ENCODE assay signal across 9 mouse cellular contexts in genomic region chr11:3879836-3880235, GRCm38 (mm10). TPM values are rescaled to one million over a fixed set of nuclear protein-coding genes. Genes with fewer than 3 reads are reported as not detected.
DNase-seq lines count a peak whose midpoint lies in the region; ATAC-seq and TF ChIP-seq lines count a peak whose summit lies in the region.
"Had no signal": no experiment of that assay in that cellular context is flagged by ENCODE, and none has a peak within 500 bp of the region (broad histone marks: within the 10 kb centered on the region; RNA-seq: fewer than 3 reads in every experiment).

No protein-coding gene starts in this region.

- no peak overlapping the region for H3K27ac ChIP-seq in kidney, adult 2 months (ENCODE audit: insufficient read depth, low read depth, low read length)
- no peak overlapping the region for H3K27ac ChIP-seq in limb, embryonic 11.5 days (replicated peaks; ENCODE audit: low read depth, low read length)
- no peak overlapping the region for H3K27ac ChIP-seq in neural tube, embryonic 12.5 days

- TF ChIP-seq POLR2A in kidney, adult 2 months (IDR thresholded peaks at IDR 0.05; ENCODE audit: low read depth, low read length), result no peak

- no peak overlapping the region for H3K4me3 ChIP-seq in kidney, adult 2 months (ENCODE audit: insufficient read depth, low read depth, low read length)
- H3K4me3 ChIP-seq in limb, embryonic 11.5 days (ENCODE audit: low read depth, low read length), result no peak overlapping the region
- H3K4me3 ChIP-seq in neural tube, embryonic 12.5 days, result no peak overlapping the region
- H3K4me3 ChIP-seq: erythroblast, embryonic 14.5 days had no signal

- peak; percentile 80 for TF ChIP-seq CTCF in kidney, adult 2 months (conservative IDR thresholded peaks at IDR 0.05; ENCODE audit: insufficient read depth, insufficient read length, low read depth, low read length)

- no peaks in the 10 kb centered on the region for H3K36me3 ChIP-seq in kidney, adult 2 months (ENCODE audit: control insufficient read depth, insufficient read depth, low read length)
- H3K36me3 ChIP-seq in limb, embryonic 11.5 days (ENCODE audit: control insufficient read depth, insufficient read depth, low read length), result no peaks in the 10 kb centered on the region
- no peaks in the 10 kb centered on the region for H3K36me3 ChIP-seq in neural tube, embryonic 12.5 days

- no peak overlapping the region for H3K9ac ChIP-seq in limb, embryonic 11.5 days (ENCODE audit: low read length)
- H3K9ac ChIP-seq in neural tube, embryonic 12.5 days, result no peak overlapping the region

- no peak overlapping the region for H3K4me2 ChIP-seq in limb, embryonic 11.5 days (ENCODE audit: low read depth, severe bottlenecking)
- no peak overlapping the region for H3K4me2 ChIP-seq in neural tube, embryonic 12.5 days (replicated peaks)

- ATAC-seq in frontal cortex, adult (ENCODE audit: low TSS enrichment), result peak; percentile 84; the same call in 1 of the 2 replicates
- ATAC-seq in limb, embryonic 11.5 days (ENCODE audit: insufficient number of reproducible peaks, low FRiP score, low TSS enrichment, low read depth), result no peak
- 0 out of 2 replicates have a peak, but pooled peaks have one; percentile 48 for ATAC-seq in neural tube, embryonic 12.5 days (ENCODE audit: low FRiP score, low read depth)

- 41% methylated on average over 2 of the region's 2 CpGs for WGBS in kidney, adult 2 months
- 32% methylated on average over 2 of the region's 2 CpGs for WGBS in limb, embryonic 11.5 days
- 37% methylated on average over 2 of the region's 2 CpGs for WGBS in neural tube, embryonic 12.5 days

- peak; percentile 77 for DNase-seq in urinary bladder, postnatal 14 days (ENCODE audit: low spot score)
- DNase-seq in urinary bladder, postnatal 10 days (ENCODE audit: low spot score), result no peak
- DNase-seq in cerebellum, adult 11-12 months, result peak; percentile 69
- DNase-seq in kidney, adult 2 months, result peak; percentile 80
- peak; percentile 82 for DNase-seq in limb, embryonic 11.5 days (ENCODE audit: low spot score)
- DNase-seq in testis, postnatal 10 days (ENCODE audit: low spot score), result peak; percentile 82

- H3K4me1 ChIP-seq in kidney, adult 2 months (ENCODE audit: control insufficient read depth, insufficient read depth, low read length), result no peaks in the 10 kb centered on the region
- no peaks in the 10 kb centered on the region for H3K4me1 ChIP-seq in limb, embryonic 11.5 days (ENCODE audit: control insufficient read depth, insufficient read depth, low read length)
- peaks cover 5% of the 10 kb centered on the region; the same call in 1 of the 2 replicates for H3K4me1 ChIP-seq in neural tube, embryonic 12.5 days

- H3K9me3 ChIP-seq in limb, embryonic 11.5 days (ENCODE audit: control insufficient read depth, low read length), result no peaks in the 10 kb centered on the region
- H3K9me3 ChIP-seq in neural tube, embryonic 12.5 days, result no peaks in the 10 kb centered on the region

- no peaks in the 10 kb centered on the region for H3K27me3 ChIP-seq in kidney, adult 2 months (replicated peaks; ENCODE audit: control insufficient read depth, insufficient read depth, low read length)
- H3K27me3 ChIP-seq in limb, embryonic 11.5 days (ENCODE audit: control insufficient read depth, insufficient read depth, low read length), result no peaks in the 10 kb centered on the region
- H3K27me3 ChIP-seq in neural tube, embryonic 12.5 days (replicated peaks), result no peaks in the 10 kb centered on the region

RNA-seq across cellular contexts. Expression of gene 4921536K21Rik, which starts 15.1 kb away (rescaled TPM):
- polyA plus RNA-seq in kidney, adult 2 months (2012; rRNA removed), result 0.83 and 1.1 TPM in 2 replicates
- polyA plus RNA-seq in limb, embryonic 11.5 days (2014; fragmentation: Nextera tagmentation; extraction: Ambion mirVana), result 0.33 and 0.47 TPM in 2 replicates
- 0.47 and 0.59 TPM in 2 replicates for polyA plus RNA-seq in neural tube, embryonic 12.5 days (2016; fragmentation: Nextera tagmentation; extraction: Ambion mirVana)

RNA-seq across cellular contexts. Expression of gene Dusp18, which starts 15.2 kb away (rescaled TPM):
- polyA plus RNA-seq in kidney, adult 2 months (2012; rRNA removed), result 7.0 and 7.1 TPM in 2 replicates
- polyA plus RNA-seq in limb, embryonic 11.5 days (2014; fragmentation: Nextera tagmentation; extraction: Ambion mirVana), result 13.7 and 14.5 TPM in 2 replicates
- 22.2 and 23.5 TPM in 2 replicates for polyA plus RNA-seq in neural tube, embryonic 12.5 days (2016; fragmentation: Nextera tagmentation; extraction: Ambion mirVana)
- polyA plus RNA-seq: erythroblast, embryonic 14.5 days had no signal

RNA-seq across cellular contexts. Expression of gene Osbp2, which starts 16.1 kb away (rescaled TPM):
- 3.3 and 4.5 TPM in 2 replicates for polyA plus RNA-seq in kidney, adult 2 months (2012; rRNA removed)
- polyA plus RNA-seq in limb, embryonic 11.5 days (2014; fragmentation: Nextera tagmentation; extraction: Ambion mirVana), result 0.30 and 0.69 TPM in 2 replicates
- polyA plus RNA-seq in neural tube, embryonic 12.5 days (2016; fragmentation: Nextera tagmentation; extraction: Ambion mirVana), result 5.5 and 7.6 TPM in 2 replicates
- polyA plus RNA-seq: erythroblast, embryonic 14.5 days had no signal

RNA-seq across cellular contexts. Expression of gene Slc35e4, which starts 34.6 kb away (rescaled TPM):
- 8.1 and 10.6 TPM in 2 replicates for polyA plus RNA-seq in kidney, adult 2 months (2012; rRNA removed)
- polyA plus RNA-seq in limb, embryonic 11.5 days (2014; fragmentation: Nextera tagmentation; extraction: Ambion mirVana), result 1.7 and 2.1 TPM in 2 replicates
- polyA plus RNA-seq in neural tube, embryonic 12.5 days (2016; fragmentation: Nextera tagmentation; extraction: Ambion mirVana), result 9.1 and 9.6 TPM in 2 replicates

RNA-seq across cellular contexts. Expression of gene Tcn2, which starts 52.1 kb away (rescaled TPM):
- polyA plus RNA-seq in kidney, adult 2 months (2012; rRNA removed), result 2,179 and 2,584 TPM in 2 replicates
- 24.2 and 28.9 TPM in 2 replicates for polyA plus RNA-seq in limb, embryonic 11.5 days (2014; fragmentation: Nextera tagmentation; extraction: Ambion mirVana)
- 26.3 and 28.3 TPM in 2 replicates for polyA plus RNA-seq in neural tube, embryonic 12.5 days (2016; fragmentation: Nextera tagmentation; extraction: Ambion mirVana)
